Mouse (Mus musculus) E14TG2a.4 (cell line): ENCODE results near the gene Disp1.

ENCODE experiments used
- H3K27me3 ChIP-seq: 2 replicates; pipeline ENCODE4 v1.6.1; 2014; ENCODE audit warnings: low read length, control low read depth; ENCODE audit not compliant: insufficient read depth
- H3K36me3 ChIP-seq: 2 replicates; pipeline ENCODE4 v1.6.1; 2014; ENCODE audit warnings: low read length, control low read depth; ENCODE audit not compliant: insufficient read depth
- H3K4me1 ChIP-seq: replicated peaks from 2 replicates; pipeline ENCODE4 v1.6.1; 2014; ENCODE audit warnings: low read depth, low read length, control low read depth
- H3K4me3 ChIP-seq: replicated peaks from 2 replicates; pipeline ENCODE4 v1.5.1; 2014; ENCODE audit warnings: mild to moderate bottlenecking, low read length
- H3K9me3 ChIP-seq: 2 replicates; pipeline ENCODE4 v1.6.1; 2014; ENCODE audit warnings: low read length, control low read depth
- CTCF ChIP-seq: conservative IDR thresholded peaks from 2 replicates; pipeline ENCODE4 v1.5.1; 2014; ENCODE audit warnings: low read length
- NANOG ChIP-seq: IDR thresholded peaks from 2 replicates; pipeline ENCODE4 v1.6.1; 2014; ENCODE audit warnings: borderline replicate concordance, low read length, mixed read lengths
- POU5F1 ChIP-seq: IDR thresholded peaks from 2 replicates; pipeline ENCODE4 v1.6.1; 2014; ENCODE audit warnings: low read length, borderline replicate concordance

The Disp1 gene

GRCm38 (mm10) chr1:183220796-183221718 lies at the start of gene Disp1:
Disp1 (minus strand) TSS chr1:183221522.
- TF ChIP-seq NANOG (no peak), POU5F1 (no peak), CTCF (no peak)
- H3K9me3 ChIP-seq = no peaks in the 10 kb centered on the region
- peaks cover 10% of the 10 kb centered on the region for H3K4me1 ChIP-seq
- H3K4me3 ChIP-seq = peak within 1 kb of the TSS; percentile 88
- H3K36me3 ChIP-seq = no peaks in the 10 kb centered on the region
- H3K27me3 ChIP-seq = peaks cover 4% of the 10 kb centered on the region; the same call in 1 of the 2 replicates

GRCm38 (mm10) chr1:183267666-183268065 lies 46.3 kb upstream of the Disp1 start:
- no peak overlapping the region for H3K4me3 ChIP-seq
- TF ChIP-seq POU5F1 (no peak), NANOG (no peak), CTCF (no peak)
- no peaks in the 10 kb centered on the region for H3K36me3 ChIP-seq
- H3K27me3 ChIP-seq = no peaks in the 10 kb centered on the region; the same call in 1 of the 2 replicates
- H3K9me3 ChIP-seq = peaks cover 14% of the 10 kb centered on the region
- peaks cover 5% of the 10 kb centered on the region; the same call in 1 of the 2 replicates for H3K4me1 ChIP-seq

GRCm38 (mm10) chr1:183265921-183266467 lies 44.7 kb upstream of the Disp1 start:
- Histone ChIP-seq H3K4me1 (peaks cover 4% of the 10 kb centered on the region; the same call in 1 of the 2 replicates), H3K4me3 (no peak overlapping the region), H3K9me3 (peaks cover 14% of the 10 kb centered on the region), H3K27me3 (no peaks in the 10 kb centered on the region; the same call in 1 of the 2 replicates), H3K36me3 (no peaks in the 10 kb centered on the region)
- TF ChIP-seq CTCF (no peak), POU5F1 (no peak), NANOG (no peak)

- no peak for TF ChIP-seq NANOG
- no peak for TF ChIP-seq CTCF
- no peak for TF ChIP-seq POU5F1
- H3K4me3 ChIP-seq = no peak overlapping the region
- H3K27me3 ChIP-seq = no peaks in the 10 kb centered on the region; the same call in 1 of the 2 replicates
Observed at GRCm38 (mm10) chr1:183264145-183265008, 43.1 kb upstream of the Disp1 start.

GRCm38 (mm10) chr1:183252574-183252973 lies 31.3 kb upstream of the Disp1 start:
- H3K36me3 ChIP-seq = no peaks in the 10 kb centered on the region
- H3K27me3 ChIP-seq = peaks cover 8% of the 10 kb centered on the region; the same call in 1 of the 2 replicates
- no peak overlapping the region for H3K4me3 ChIP-seq
- no peak for TF ChIP-seq CTCF
- TF ChIP-seq POU5F1 = no peak
- TF ChIP-seq NANOG = no peak
- no peaks in the 10 kb centered on the region for H3K4me1 ChIP-seq
- H3K9me3 ChIP-seq = no peaks in the 10 kb centered on the region

More at GRCm38 (mm10) chr1:183264145-183265008, 43.1 kb upstream of the Disp1 start:
- Histone ChIP-seq H3K4me1 (peaks cover 4% of the 10 kb centered on the region; the same call in 1 of the 2 replicates), H3K36me3 (no peaks in the 10 kb centered on the region), H3K9me3 (peaks cover 14% of the 10 kb centered on the region)

- Histone ChIP-seq H3K4me3 (no peak overlapping the region), H3K4me1 (no peaks in the 10 kb centered on the region), H3K36me3 (no peaks in the 10 kb centered on the region), H3K9me3 (no peaks in the 10 kb centered on the region), H3K27me3 (peaks cover 8% of the 10 kb centered on the region; the same call in 1 of the 2 replicates)
- TF ChIP-seq NANOG (no peak), POU5F1 (no peak), CTCF (no peak)
Observed at GRCm38 (mm10) chr1:183251818-183252217, 30.5 kb upstream of the Disp1 start.

GRCm38 (mm10) chr1:183250612-183251011 lies 29.3 kb upstream of the Disp1 start:
- H3K9me3 ChIP-seq = no peaks in the 10 kb centered on the region

GRCm38 (mm10) chr1:183248144-183248543 lies 26.8 kb upstream of the Disp1 start:
- Histone ChIP-seq H3K36me3 (no peaks in the 10 kb centered on the region), H3K4me3 (no peak overlapping the region), H3K27me3 (peaks cover 8% of the 10 kb centered on the region; the same call in 1 of the 2 replicates), H3K4me1 (no peaks in the 10 kb centered on the region), H3K9me3 (no peaks in the 10 kb centered on the region)
- TF ChIP-seq CTCF = no peak
- TF ChIP-seq NANOG = no peak
- TF ChIP-seq POU5F1 = no peak

More at GRCm38 (mm10) chr1:183250612-183251011, 29.3 kb upstream of the Disp1 start:
- H3K4me1 ChIP-seq = no peaks in the 10 kb centered on the region
- no peak overlapping the region for H3K4me3 ChIP-seq
- peaks cover 8% of the 10 kb centered on the region; the same call in 1 of the 2 replicates for H3K27me3 ChIP-seq
- TF ChIP-seq NANOG (no peak), CTCF (no peak), POU5F1 (no peak)
- no peaks in the 10 kb centered on the region for H3K36me3 ChIP-seq
